Mouse (Mus musculus): ENCODE results near the gene Satb1. TPM values are rescaled to one million over a fixed set of nuclear protein-coding genes. Genes with fewer than 3 reads are reported as not detected.

Gene Satb1
- polyA plus RNA-seq, 1 experiment from 2014 or later = 44.1 TPM

- Histone ChIP-seq H3K27me3 (ENCODE audit: control insufficient read depth, insufficient read depth, low read length) (no peaks in the 10 kb centered on the region), H3K4me1 (replicated peaks; ENCODE audit: control insufficient read depth, insufficient read depth, low read length) (no peaks in the 10 kb centered on the region), H3K4me3 (replicated peaks; ENCODE audit: low read length) (no peak overlapping the region), H3K27ac (0 out of 2 replicates have a peak overlapping the region, but pooled peaks have one; percentile 5), H3K9me3 (ENCODE audit: control insufficient read depth, low read length) (no peaks in the 10 kb centered on the region), H3K36me3 (replicated peaks; ENCODE audit: control insufficient read depth, insufficient read depth) (peaks cover 32% of the 10 kb centered on the region), H3K9ac (no peak overlapping the region), H3K4me2 (replicated peaks) (no peak overlapping the region)
- DNase-seq (ENCODE audit: low spot score) (no peak), ATAC-seq (ENCODE audit: low FRiP score) (peak; percentile 41; the same call in 1 of the 2 replicates)
- 80% methylated on average over 15 of the region's 15 CpGs for WGBS
Measured at GRCm38 (mm10) chr17:51740246-51740645, 92.8 kb downstream of the Satb1 start.

- no peak overlapping the region for H3K4me3 ChIP-seq (replicated peaks; ENCODE audit: low read length)
- H3K9me3 ChIP-seq (ENCODE audit: control insufficient read depth, low read length) = no peaks in the 10 kb centered on the region
- no peaks in the 10 kb centered on the region for H3K27me3 ChIP-seq (ENCODE audit: control insufficient read depth, insufficient read depth, low read length)
- H3K9ac ChIP-seq = no peak overlapping the region
- no peaks in the 10 kb centered on the region for H3K4me1 ChIP-seq (replicated peaks; ENCODE audit: control insufficient read depth, insufficient read depth, low read length)
- no peak for DNase-seq (ENCODE audit: low spot score)
- H3K36me3 ChIP-seq (replicated peaks; ENCODE audit: control insufficient read depth, insufficient read depth) = no peaks in the 10 kb centered on the region
- 0 out of 2 replicates have a peak, but pooled peaks have one; percentile 8 for ATAC-seq (ENCODE audit: low FRiP score)
- no peak overlapping the region for H3K4me2 ChIP-seq (replicated peaks)
- WGBS = 43% methylated on average over 2 of the region's 2 CpGs
- H3K27ac ChIP-seq = no peak overlapping the region
Measured at GRCm38 (mm10) chr17:51724486-51724885, 108.6 kb downstream of the Satb1 start.

- ATAC-seq (ENCODE audit: low FRiP score) = no peak
- Histone ChIP-seq H3K4me3 (replicated peaks; ENCODE audit: low read length) (no peak overlapping the region), H3K27me3 (ENCODE audit: control insufficient read depth, insufficient read depth, low read length) (no peaks in the 10 kb centered on the region), H3K36me3 (replicated peaks; ENCODE audit: control insufficient read depth, insufficient read depth) (no peaks in the 10 kb centered on the region), H3K4me1 (replicated peaks; ENCODE audit: control insufficient read depth, insufficient read depth, low read length) (no peaks in the 10 kb centered on the region), H3K9me3 (ENCODE audit: control insufficient read depth, low read length) (no peaks in the 10 kb centered on the region), H3K4me2 (replicated peaks) (no peak overlapping the region), H3K27ac (no peak overlapping the region), H3K9ac (no peak overlapping the region)
- 55% methylated on average over 6 of the region's 6 CpGs for WGBS
- no peak for DNase-seq (ENCODE audit: low spot score)
Measured at GRCm38 (mm10) chr17:51695711-51696110, 137.4 kb downstream of the Satb1 start.

- Histone ChIP-seq H3K9me3 (ENCODE audit: control insufficient read depth, low read length) (no peaks in the 10 kb centered on the region), H3K9ac (no peak overlapping the region), H3K4me3 (replicated peaks; ENCODE audit: low read length) (no peak overlapping the region), H3K27me3 (ENCODE audit: control insufficient read depth, insufficient read depth, low read length) (no peaks in the 10 kb centered on the region), H3K27ac (no peak overlapping the region), H3K4me2 (replicated peaks) (no peak overlapping the region), H3K36me3 (replicated peaks; ENCODE audit: control insufficient read depth, insufficient read depth) (no peaks in the 10 kb centered on the region), H3K4me1 (replicated peaks; ENCODE audit: control insufficient read depth, insufficient read depth, low read length) (no peaks in the 10 kb centered on the region)
- 49% methylated on average over 2 of the region's 2 CpGs for WGBS
- no peak for ATAC-seq (ENCODE audit: low FRiP score)
- DNase-seq (ENCODE audit: low spot score) = no peak
Measured at GRCm38 (mm10) chr17:51695271-51695670, 137.8 kb downstream of the Satb1 start.

GRCm38 (mm10) chr17:51690526-51690925 lies 142.6 kb downstream of the Satb1 start:
- Histone ChIP-seq H3K27ac (no peak overlapping the region), H3K9ac (no peak overlapping the region), H3K36me3 (replicated peaks; ENCODE audit: control insufficient read depth, insufficient read depth) (no peaks in the 10 kb centered on the region), H3K27me3 (ENCODE audit: control insufficient read depth, insufficient read depth, low read length) (no peaks in the 10 kb centered on the region), H3K4me2 (replicated peaks) (no peak overlapping the region), H3K4me1 (replicated peaks; ENCODE audit: control insufficient read depth, insufficient read depth, low read length) (no peaks in the 10 kb centered on the region), H3K4me3 (replicated peaks; ENCODE audit: low read length) (no peak overlapping the region), H3K9me3 (ENCODE audit: control insufficient read depth, low read length) (no peaks in the 10 kb centered on the region)
- DNase-seq (ENCODE audit: low spot score) (no peak), ATAC-seq (ENCODE audit: low FRiP score) (no peak)
- WGBS = 87% methylated on average over 2 of the region's 2 CpGs

- H3K4me2 ChIP-seq (replicated peaks) = no peak overlapping the region
- no peaks in the 10 kb centered on the region for H3K4me1 ChIP-seq (replicated peaks; ENCODE audit: control insufficient read depth, insufficient read depth, low read length)
- H3K27me3 ChIP-seq (ENCODE audit: control insufficient read depth, insufficient read depth, low read length) = no peaks in the 10 kb centered on the region
- no peaks in the 10 kb centered on the region for H3K9me3 ChIP-seq (ENCODE audit: control insufficient read depth, low read length)
- H3K36me3 ChIP-seq (replicated peaks; ENCODE audit: control insufficient read depth, insufficient read depth) = no peaks in the 10 kb centered on the region
- DNase-seq (ENCODE audit: low spot score) = no peak
- no peak for ATAC-seq (ENCODE audit: low FRiP score)
- WGBS = 95% methylated on average over 4 of the region's 4 CpGs
- no peak overlapping the region for H3K27ac ChIP-seq
- H3K4me3 ChIP-seq (replicated peaks; ENCODE audit: low read length) = no peak overlapping the region
- H3K9ac ChIP-seq = no peak overlapping the region
Measured at GRCm38 (mm10) chr17:51687226-51687625, 145.9 kb downstream of the Satb1 start.
